Mouse (Mus musculus): ENCODE measurements at regions not wholly inside any gene's neighbourhood (a gene's known extent, or its start where the extent isn't known, plus 50 kb on each side); places are given as distances from the start of the nearest gene placed in this dataset.

GRCm38 (mm10) chr13:72416981-72417380 lies 211.6 kb upstream of the Irx2 start:
- no peak overlapping the region for H3K9ac ChIP-seq (replicated peaks; ENCODE audit: low read length)
- no peaks in the 10 kb centered on the region for H3K27me3 ChIP-seq (ENCODE audit: control insufficient read depth, insufficient read depth, low read length)
- H3K9me3 ChIP-seq (ENCODE audit: control insufficient read depth, low read length), result no peaks in the 10 kb centered on the region
- ATAC-seq (ENCODE audit: low FRiP score, low TSS enrichment) (no peak), DNase-seq (no peak)
- H3K4me1 ChIP-seq (ENCODE audit: control insufficient read depth, insufficient read depth, low read length), result no peaks in the 10 kb centered on the region
- H3K36me3 ChIP-seq (ENCODE audit: control insufficient read depth, insufficient read depth, low read length), result no peaks in the 10 kb centered on the region
- H3K4me3 ChIP-seq (replicated peaks; ENCODE audit: low read depth, low read length), result no peak overlapping the region
- WGBS, result 73% methylated on average over 2 of the region's 2 CpGs
- no peak overlapping the region for H3K4me2 ChIP-seq (ENCODE audit: low read length)
- no peak overlapping the region for H3K27ac ChIP-seq (replicated peaks; ENCODE audit: low read depth, low read length)

- ATAC-seq (ENCODE audit: low FRiP score, low TSS enrichment) (no peak), DNase-seq (no peak)
- Histone ChIP-seq H3K27ac (replicated peaks; ENCODE audit: low read depth, low read length) (no peak overlapping the region), H3K4me1 (ENCODE audit: control insufficient read depth, insufficient read depth, low read length) (no peaks in the 10 kb centered on the region), H3K4me2 (ENCODE audit: low read length) (no peak overlapping the region), H3K27me3 (ENCODE audit: control insufficient read depth, insufficient read depth, low read length) (no peaks in the 10 kb centered on the region), H3K4me3 (replicated peaks; ENCODE audit: low read depth, low read length) (no peak overlapping the region), H3K36me3 (ENCODE audit: control insufficient read depth, insufficient read depth, low read length) (no peaks in the 10 kb centered on the region), H3K9ac (replicated peaks; ENCODE audit: low read length) (no peak overlapping the region), H3K9me3 (ENCODE audit: control insufficient read depth, low read length) (no peaks in the 10 kb centered on the region)
- 85% methylated on average over 3 of the region's 3 CpGs for WGBS
Observed at GRCm38 (mm10) chr13:72417816-72418215, 210.8 kb upstream of the Irx2 start.

- Histone ChIP-seq H3K9me3 (ENCODE audit: control insufficient read depth, low read length) (no peaks in the 10 kb centered on the region), H3K4me2 (ENCODE audit: low read length) (no peak overlapping the region), H3K27me3 (ENCODE audit: control insufficient read depth, insufficient read depth, low read length) (no peaks in the 10 kb centered on the region), H3K4me3 (replicated peaks; ENCODE audit: low read depth, low read length) (no peak overlapping the region), H3K4me1 (ENCODE audit: control insufficient read depth, insufficient read depth, low read length) (no peaks in the 10 kb centered on the region), H3K27ac (replicated peaks; ENCODE audit: low read depth, low read length) (no peak overlapping the region), H3K36me3 (ENCODE audit: control insufficient read depth, insufficient read depth, low read length) (no peaks in the 10 kb centered on the region), H3K9ac (replicated peaks; ENCODE audit: low read length) (no peak overlapping the region)
- WGBS, result 69% methylated on average over 2 of the region's 2 CpGs
- DNase-seq (no peak), ATAC-seq (ENCODE audit: low FRiP score, low TSS enrichment) (no peak)
Observed at GRCm38 (mm10) chr13:72418285-72418684, 210.3 kb upstream of the Irx2 start.

- Histone ChIP-seq H3K27me3 (ENCODE audit: control insufficient read depth, insufficient read depth, low read length) (no peaks in the 10 kb centered on the region), H3K4me3 (replicated peaks; ENCODE audit: low read depth, low read length) (no peak overlapping the region), H3K4me1 (ENCODE audit: control insufficient read depth, insufficient read depth, low read length) (no peaks in the 10 kb centered on the region), H3K9me3 (ENCODE audit: control insufficient read depth, low read length) (no peaks in the 10 kb centered on the region), H3K4me2 (ENCODE audit: low read length) (no peak overlapping the region), H3K27ac (replicated peaks; ENCODE audit: low read depth, low read length) (no peak overlapping the region), H3K36me3 (ENCODE audit: control insufficient read depth, insufficient read depth, low read length) (no peaks in the 10 kb centered on the region), H3K9ac (replicated peaks; ENCODE audit: low read length) (no peak overlapping the region)
- no peak for DNase-seq
- 93% methylated on average over 4 of the region's 4 CpGs for WGBS
- no peak for ATAC-seq (ENCODE audit: low FRiP score, low TSS enrichment)
Observed at GRCm38 (mm10) chr13:72419532-72419931, 209.1 kb upstream of the Irx2 start.

- Histone ChIP-seq H3K9me3 (ENCODE audit: control insufficient read depth, low read length) (no peaks in the 10 kb centered on the region), H3K27me3 (ENCODE audit: control insufficient read depth, insufficient read depth, low read length) (no peaks in the 10 kb centered on the region), H3K27ac (replicated peaks; ENCODE audit: low read depth, low read length) (no peak overlapping the region), H3K9ac (replicated peaks; ENCODE audit: low read length) (no peak overlapping the region), H3K4me1 (ENCODE audit: control insufficient read depth, insufficient read depth, low read length) (no peaks in the 10 kb centered on the region), H3K4me3 (replicated peaks; ENCODE audit: low read depth, low read length) (no peak overlapping the region), H3K4me2 (ENCODE audit: low read length) (no peak overlapping the region), H3K36me3 (ENCODE audit: control insufficient read depth, insufficient read depth, low read length) (no peaks in the 10 kb centered on the region)
- WGBS, result 68% methylated on average over 8 of the region's 8 CpGs
- ATAC-seq (ENCODE audit: low FRiP score, low TSS enrichment) (no peak), DNase-seq (no peak)
Observed at GRCm38 (mm10) chr13:72425917-72426316, 202.7 kb upstream of the Irx2 start.

- no peak overlapping the region for H3K4me2 ChIP-seq (ENCODE audit: low read length)
- ATAC-seq (ENCODE audit: low FRiP score, low TSS enrichment) (no peak), DNase-seq (no peak)
- no peaks in the 10 kb centered on the region for H3K36me3 ChIP-seq (ENCODE audit: control insufficient read depth, insufficient read depth, low read length)
- H3K9ac ChIP-seq (replicated peaks; ENCODE audit: low read length), result no peak overlapping the region
- no peaks in the 10 kb centered on the region for H3K4me1 ChIP-seq (ENCODE audit: control insufficient read depth, insufficient read depth, low read length)
- H3K9me3 ChIP-seq (ENCODE audit: control insufficient read depth, low read length), result no peaks in the 10 kb centered on the region
- WGBS, result 80% methylated on average over 3 of the region's 3 CpGs
- H3K27ac ChIP-seq (replicated peaks; ENCODE audit: low read depth, low read length), result no peak overlapping the region
- no peak overlapping the region for H3K4me3 ChIP-seq (replicated peaks; ENCODE audit: low read depth, low read length)
- H3K27me3 ChIP-seq (ENCODE audit: control insufficient read depth, insufficient read depth, low read length), result no peaks in the 10 kb centered on the region
Observed at GRCm38 (mm10) chr13:72445336-72445735, 183.3 kb upstream of the Irx2 start.

- Histone ChIP-seq H3K36me3 (ENCODE audit: control insufficient read depth, insufficient read depth, low read length) (no peaks in the 10 kb centered on the region), H3K9me3 (ENCODE audit: control insufficient read depth, low read length) (no peaks in the 10 kb centered on the region), H3K4me3 (replicated peaks; ENCODE audit: low read depth, low read length) (no peak overlapping the region), H3K27ac (replicated peaks; ENCODE audit: low read depth, low read length) (no peak overlapping the region), H3K4me2 (ENCODE audit: low read length) (no peak overlapping the region), H3K4me1 (ENCODE audit: control insufficient read depth, insufficient read depth, low read length) (no peaks in the 10 kb centered on the region), H3K9ac (replicated peaks; ENCODE audit: low read length) (no peak overlapping the region), H3K27me3 (ENCODE audit: control insufficient read depth, insufficient read depth, low read length) (no peaks in the 10 kb centered on the region)
- WGBS, result 83% methylated on average over 5 of the region's 5 CpGs
- ATAC-seq (ENCODE audit: low FRiP score, low TSS enrichment) (no peak), DNase-seq (no peak)
Observed at GRCm38 (mm10) chr13:72448458-72449058, 180.1 kb upstream of the Irx2 start.

GRCm38 (mm10) chr13:72495353-72495752 lies 133.3 kb upstream of the Irx2 start:
- H3K27me3 ChIP-seq (ENCODE audit: control insufficient read depth, insufficient read depth, low read length), result no peaks in the 10 kb centered on the region
- no peak overlapping the region for H3K27ac ChIP-seq (replicated peaks; ENCODE audit: low read depth, low read length)
- H3K9ac ChIP-seq (replicated peaks; ENCODE audit: low read length), result no peak overlapping the region
- H3K4me3 ChIP-seq (replicated peaks; ENCODE audit: low read depth, low read length), result no peak overlapping the region
- no peaks in the 10 kb centered on the region for H3K36me3 ChIP-seq (ENCODE audit: control insufficient read depth, insufficient read depth, low read length)
- H3K4me1 ChIP-seq (ENCODE audit: control insufficient read depth, insufficient read depth, low read length), result peaks cover 16% of the 10 kb centered on the region
- no peak overlapping the region for H3K4me2 ChIP-seq (ENCODE audit: low read length)
- no peaks in the 10 kb centered on the region for H3K9me3 ChIP-seq (ENCODE audit: control insufficient read depth, low read length)
- no peak for ATAC-seq (ENCODE audit: low FRiP score, low TSS enrichment)
- no peak for DNase-seq
- 90% methylated on average over 7 of the region's 7 CpGs for WGBS

- H3K4me2 ChIP-seq (ENCODE audit: low read length), result no peak overlapping the region
- no peaks in the 10 kb centered on the region for H3K27me3 ChIP-seq (ENCODE audit: control insufficient read depth, insufficient read depth, low read length)
- H3K4me3 ChIP-seq (replicated peaks; ENCODE audit: low read depth, low read length), result no peak overlapping the region
- H3K9me3 ChIP-seq (ENCODE audit: control insufficient read depth, low read length), result no peaks in the 10 kb centered on the region
- no peaks in the 10 kb centered on the region for H3K36me3 ChIP-seq (ENCODE audit: control insufficient read depth, insufficient read depth, low read length)
- H3K27ac ChIP-seq (replicated peaks; ENCODE audit: low read depth, low read length), result no peak overlapping the region; the same call in 1 of the 2 replicates
- no peak overlapping the region for H3K9ac ChIP-seq (replicated peaks; ENCODE audit: low read length)
- ATAC-seq (ENCODE audit: low FRiP score, low TSS enrichment), result no peak; the same call in 1 of the 2 replicates
- peaks cover 16% of the 10 kb centered on the region for H3K4me1 ChIP-seq (ENCODE audit: control insufficient read depth, insufficient read depth, low read length)
- no peak for DNase-seq
- 53% methylated on average over 5 of the region's 5 CpGs for WGBS
Observed at GRCm38 (mm10) chr13:72497036-72497435, 131.6 kb upstream of the Irx2 start.
